Mouse (Mus musculus): ENCODE data around the gene Dnajb12. TPM values are rescaled to one million over a fixed set of nuclear protein-coding genes. Genes with fewer than 3 reads are reported as not detected.
"Not testable (repeated sequence)": the region's sequence is repeated elsewhere in the genome, so short reads cannot be mapped to it uniquely, and the experiment has no call there.

Dnajb12 gene
- polyA plus RNA-seq, 1 experiment from 2014 or later, result 29.8 TPM

DNA sequence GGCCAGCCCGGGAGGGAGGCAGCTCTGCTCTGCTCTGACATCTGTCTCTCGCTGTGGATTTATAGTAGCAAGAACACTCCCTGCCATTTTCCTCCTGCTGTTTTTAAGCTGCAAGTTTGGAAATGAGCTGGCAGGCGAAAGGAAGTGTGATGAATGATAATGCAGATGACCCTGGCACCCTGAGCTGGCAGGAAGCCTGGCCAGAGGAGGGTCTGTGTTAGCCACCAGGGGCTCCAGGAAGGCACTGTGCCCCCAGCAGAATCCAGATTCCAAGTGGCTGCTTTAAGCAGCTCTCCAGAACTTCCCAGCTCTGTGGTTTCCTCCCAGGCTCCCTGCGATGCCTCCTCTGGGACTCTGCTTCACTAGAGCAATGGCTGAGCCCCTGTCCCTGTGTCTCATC is 15.7 kb upstream of the Dnajb12 start:
- Histone ChIP-seq H3K4me2 (replicated peaks; ENCODE audit: low read depth, low read length) (no peak overlapping the region), H3K9me3 (ENCODE audit: control insufficient read depth, low read depth, low read length) (no peaks in the 10 kb centered on the region), H3K36me3 (ENCODE audit: control insufficient read depth, insufficient read depth, low read length) (no peaks in the 10 kb centered on the region), H3K27me3 (ENCODE audit: control insufficient read depth, insufficient read depth, low read length) (no peaks in the 10 kb centered on the region), H3K4me3 (ENCODE audit: low read depth, low read length) (no peak overlapping the region), H3K4me1 (ENCODE audit: control insufficient read depth, insufficient read depth, low read length) (peaks cover 12% of the 10 kb centered on the region; the same call in 1 of the 2 replicates), H3K27ac (ENCODE audit: low read length) (no peak overlapping the region), H3K9ac (replicated peaks; ENCODE audit: low read depth, low read length) (no peak overlapping the region)
- WGBS, result 39% methylated on average over 4 of the region's 4 CpGs
- no peak; the same call in 1 of the 2 replicates for ATAC-seq (ENCODE audit: insufficient number of reproducible peaks, insufficient read depth, low FRiP score, low read depth)

DNA sequence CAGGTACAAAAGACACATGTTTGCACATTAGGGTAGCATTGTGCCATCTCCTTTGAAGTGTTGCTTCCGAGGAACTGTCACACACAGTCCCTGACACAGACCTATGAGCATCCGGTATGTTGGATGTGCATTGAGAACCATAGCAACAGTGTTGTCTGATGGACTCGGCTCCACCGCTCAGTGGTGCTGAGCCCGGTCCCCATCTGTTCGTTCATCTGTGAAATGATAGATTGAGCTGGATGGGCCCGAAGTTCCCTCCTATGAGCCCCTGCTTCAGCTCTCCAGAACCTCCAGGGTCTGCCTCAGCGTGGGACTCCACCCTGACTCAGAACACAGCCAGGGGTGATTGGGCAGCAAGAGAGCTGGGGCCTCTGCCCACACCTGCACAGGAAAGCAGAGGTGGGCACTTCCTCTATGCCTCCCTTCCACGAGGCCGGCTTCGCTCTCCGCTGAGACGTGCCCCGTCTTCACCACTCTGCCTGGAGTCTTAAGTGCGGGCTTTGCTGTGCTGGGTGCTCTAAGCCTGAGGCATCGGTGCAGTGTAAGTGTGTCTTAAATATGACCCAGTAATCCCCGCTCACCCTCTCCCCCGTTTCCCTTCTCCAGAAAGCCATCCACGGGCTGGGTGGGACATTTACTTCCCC is 15.0 kb upstream of the Dnajb12 start:
- H3K4me1 ChIP-seq (ENCODE audit: control insufficient read depth, insufficient read depth, low read length), result peaks cover 12% of the 10 kb centered on the region; the same call in 1 of the 2 replicates
- H3K9me3 ChIP-seq (ENCODE audit: control insufficient read depth, low read depth, low read length), result no peaks in the 10 kb centered on the region
- WGBS, result 77% methylated on average over 19 of the region's 19 CpGs
- no peak overlapping the region for H3K4me3 ChIP-seq (ENCODE audit: low read depth, low read length)
- no peaks in the 10 kb centered on the region for H3K27me3 ChIP-seq (ENCODE audit: control insufficient read depth, insufficient read depth, low read length)
- H3K36me3 ChIP-seq (ENCODE audit: control insufficient read depth, insufficient read depth, low read length), result no peaks in the 10 kb centered on the region
- no peak overlapping the region for H3K9ac ChIP-seq (replicated peaks; ENCODE audit: low read depth, low read length)
- H3K4me2 ChIP-seq (replicated peaks; ENCODE audit: low read depth, low read length), result no peak overlapping the region
- no peak for ATAC-seq (ENCODE audit: insufficient number of reproducible peaks, insufficient read depth, low FRiP score, low read depth)
- H3K27ac ChIP-seq (ENCODE audit: low read length), result no peak overlapping the region

DNA sequence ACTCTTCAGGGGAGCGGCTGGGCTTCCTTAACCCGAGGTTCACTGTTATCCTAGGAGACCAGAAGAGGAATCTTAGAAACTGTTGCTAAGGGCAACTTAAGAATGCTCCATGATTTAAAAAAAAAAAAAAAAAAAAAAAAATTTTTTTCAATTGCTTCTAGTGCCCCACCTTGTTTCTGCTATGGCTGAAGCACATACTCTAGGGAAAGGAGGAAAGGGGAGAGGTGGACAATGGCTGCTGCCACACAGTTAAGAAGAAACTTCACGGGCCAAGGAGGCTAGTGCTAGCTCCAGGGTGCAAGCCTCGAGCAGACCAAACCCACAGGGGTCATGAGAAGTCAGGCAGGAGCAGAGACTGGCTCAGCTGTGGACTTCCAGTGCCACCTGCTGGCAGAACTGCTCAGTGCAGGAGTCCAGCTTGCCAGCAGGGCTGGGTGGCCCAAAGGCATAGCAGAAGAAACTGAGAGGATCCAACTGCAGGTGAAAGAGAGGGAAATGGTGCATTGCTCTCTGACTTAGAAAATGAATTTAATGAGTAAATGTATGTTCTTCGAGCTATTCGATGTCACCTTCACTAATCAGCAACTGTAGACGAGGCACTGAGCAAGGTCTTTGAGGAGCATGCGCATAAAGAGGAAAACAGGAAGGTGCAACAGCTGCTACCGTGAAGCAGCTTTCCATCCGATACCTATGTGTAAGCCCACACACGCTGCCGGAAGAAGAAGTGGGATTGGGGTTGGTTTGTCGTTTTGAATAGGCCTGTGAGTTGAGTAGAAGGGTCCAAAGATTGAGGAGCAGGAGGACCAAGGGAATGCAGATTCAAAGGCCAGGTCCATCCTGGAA is 14.3 kb upstream of the Dnajb12 start:
- Histone ChIP-seq H3K9me3 (ENCODE audit: control insufficient read depth, low read depth, low read length) (no peaks in the 10 kb centered on the region), H3K27ac (ENCODE audit: low read length) (no peak overlapping the region), H3K4me1 (ENCODE audit: control insufficient read depth, insufficient read depth, low read length) (peaks cover 8% of the 10 kb centered on the region; the same call in 1 of the 2 replicates), H3K36me3 (ENCODE audit: control insufficient read depth, insufficient read depth, low read length) (no peaks in the 10 kb centered on the region), H3K4me2 (replicated peaks; ENCODE audit: low read depth, low read length) (no peak overlapping the region), H3K9ac (replicated peaks; ENCODE audit: low read depth, low read length) (no peak overlapping the region), H3K4me3 (ENCODE audit: low read depth, low read length) (no peak overlapping the region), H3K27me3 (ENCODE audit: control insufficient read depth, insufficient read depth, low read length) (no peaks in the 10 kb centered on the region)
- ATAC-seq (ENCODE audit: insufficient number of reproducible peaks, insufficient read depth, low FRiP score, low read depth), result peak; percentile 54; the same call in 1 of the 2 replicates
- WGBS, result 34% methylated on average over 13 of the region's 13 CpGs

DNA sequence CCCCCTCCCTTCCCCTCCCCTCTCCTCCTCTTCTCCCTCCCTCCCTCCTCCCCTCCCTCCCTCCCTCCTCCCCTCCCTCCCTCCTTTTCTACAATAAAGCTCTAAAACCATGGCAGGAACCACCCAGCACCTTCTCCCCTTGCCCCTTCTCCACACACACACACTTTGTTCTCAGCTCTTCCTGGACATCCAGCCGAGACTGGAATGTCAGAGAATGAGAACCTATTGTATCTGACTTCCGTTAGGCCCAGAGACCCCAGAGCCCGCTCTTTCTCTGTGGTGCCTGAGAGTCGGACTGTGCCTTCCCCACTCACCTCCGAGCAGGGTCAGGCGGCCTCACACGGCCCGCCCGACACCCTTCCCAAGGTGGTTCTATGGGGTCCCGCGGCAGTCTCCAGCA is 11.1 kb upstream of the Dnajb12 start:
- WGBS, result 69% methylated on average over 11 of the region's 11 CpGs
- H3K4me2 ChIP-seq (replicated peaks; ENCODE audit: low read depth, low read length), result no peak overlapping the region
- no peaks in the 10 kb centered on the region for H3K27me3 ChIP-seq (ENCODE audit: control insufficient read depth, insufficient read depth, low read length)
- H3K9me3 ChIP-seq (ENCODE audit: control insufficient read depth, low read depth, low read length), result no peaks in the 10 kb centered on the region
- no peak overlapping the region for H3K4me3 ChIP-seq (ENCODE audit: low read depth, low read length)
- peaks cover 5% of the 10 kb centered on the region; the same call in 1 of the 2 replicates for H3K4me1 ChIP-seq (ENCODE audit: control insufficient read depth, insufficient read depth, low read length)
- no peak overlapping the region for H3K27ac ChIP-seq (ENCODE audit: low read length)
- H3K9ac ChIP-seq (replicated peaks; ENCODE audit: low read depth, low read length), result no peak overlapping the region
- no peaks in the 10 kb centered on the region for H3K36me3 ChIP-seq (ENCODE audit: control insufficient read depth, insufficient read depth, low read length)
- no peak for ATAC-seq (ENCODE audit: insufficient number of reproducible peaks, insufficient read depth, low FRiP score, low read depth)

DNA sequence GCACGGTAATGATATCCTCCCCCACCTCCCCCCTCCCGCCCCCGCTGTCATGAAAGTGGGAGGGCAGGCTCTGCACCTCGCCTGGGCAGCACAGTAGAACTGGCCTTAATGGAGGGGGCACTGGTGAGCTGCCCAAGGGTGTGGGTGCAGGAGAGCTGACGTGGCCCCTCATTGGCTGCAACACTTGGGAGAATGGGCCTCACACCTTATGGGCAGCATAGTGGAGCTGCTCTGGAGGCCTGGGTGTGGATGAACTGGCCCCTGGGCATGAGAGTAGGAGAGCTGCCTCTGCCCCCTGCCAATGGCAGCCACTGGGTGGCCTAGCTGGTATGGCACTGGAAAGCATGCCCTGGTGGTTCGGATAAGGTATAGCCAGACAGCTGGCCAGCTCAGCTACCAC is 9.3 kb upstream of the Dnajb12 start:
- Histone ChIP-seq H3K36me3 (ENCODE audit: control insufficient read depth, insufficient read depth, low read length) (no peaks in the 10 kb centered on the region), H3K4me3 (ENCODE audit: low read depth, low read length) (no peak overlapping the region), H3K27me3 (ENCODE audit: control insufficient read depth, insufficient read depth, low read length) (no peaks in the 10 kb centered on the region), H3K4me1 (ENCODE audit: control insufficient read depth, insufficient read depth, low read length) (no peaks in the 10 kb centered on the region), H3K4me2 (replicated peaks; ENCODE audit: low read depth, low read length) (no peak overlapping the region), H3K9me3 (ENCODE audit: control insufficient read depth, low read depth, low read length) (no peaks in the 10 kb centered on the region), H3K9ac (replicated peaks; ENCODE audit: low read depth, low read length) (no peak overlapping the region), H3K27ac (ENCODE audit: low read length) (no peak overlapping the region)
- no peak for ATAC-seq (ENCODE audit: insufficient number of reproducible peaks, insufficient read depth, low FRiP score, low read depth)
- 82% methylated on average over 6 of the region's 6 CpGs for WGBS

DNA sequence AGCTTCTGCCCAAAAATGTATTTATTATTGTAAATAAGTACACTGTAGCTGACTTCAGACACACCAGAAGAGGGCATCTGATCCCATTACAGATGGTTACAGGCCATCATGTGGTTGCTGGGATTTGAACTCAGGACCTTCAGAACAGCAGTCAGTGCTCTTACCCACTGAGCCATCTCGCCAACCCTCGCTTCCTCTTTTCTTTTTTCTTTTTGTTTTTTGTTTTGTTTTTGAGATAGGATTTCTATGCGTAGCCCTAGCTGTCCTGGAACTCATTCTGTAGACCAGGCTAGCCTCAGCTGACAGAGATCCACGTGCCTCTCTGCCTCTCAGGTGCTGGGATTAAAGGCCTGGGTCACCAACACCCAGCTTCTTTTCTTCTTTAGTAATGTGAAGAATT is 6.7 kb upstream of the Dnajb12 start:
- H3K9me3 ChIP-seq (ENCODE audit: control insufficient read depth, low read depth, low read length); ATAC-seq (ENCODE audit: insufficient number of reproducible peaks, insufficient read depth, low FRiP score, low read depth); H3K4me2 ChIP-seq (replicated peaks; ENCODE audit: low read depth, low read length); H3K27me3 ChIP-seq (ENCODE audit: control insufficient read depth, insufficient read depth, low read length); H3K9ac ChIP-seq (replicated peaks; ENCODE audit: low read depth, low read length); H3K36me3 ChIP-seq (ENCODE audit: control insufficient read depth, insufficient read depth, low read length); H3K27ac ChIP-seq (ENCODE audit: low read length); H3K4me1 ChIP-seq (ENCODE audit: control insufficient read depth, insufficient read depth, low read length); H3K4me3 ChIP-seq (ENCODE audit: low read depth, low read length): not testable (repeated sequence)
- 83% methylated on average over 4 of the region's 4 CpGs for WGBS

DNA sequence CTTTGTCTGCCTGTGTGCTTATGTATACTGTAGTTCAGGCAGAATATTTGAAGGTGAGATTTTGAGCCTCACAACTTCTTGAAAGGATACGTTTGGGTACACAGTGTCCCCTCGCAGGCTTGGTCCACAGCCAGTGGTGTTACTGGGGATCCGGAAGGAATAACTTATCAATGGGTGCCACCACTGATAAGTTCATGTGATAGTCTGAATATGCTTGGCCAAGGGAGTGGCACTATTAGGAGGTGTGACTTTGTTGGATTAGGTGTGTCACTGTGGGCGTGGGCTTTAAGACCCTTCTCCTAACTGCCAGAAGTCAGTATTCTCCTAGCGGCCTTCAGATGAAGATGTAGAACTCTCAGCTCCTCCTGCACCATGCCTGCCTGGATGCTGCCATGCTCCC is 6.2 kb upstream of the Dnajb12 start:
- peak; percentile 11; the same call in 1 of the 2 replicates for ATAC-seq (ENCODE audit: insufficient number of reproducible peaks, insufficient read depth, low FRiP score, low read depth)
- H3K4me1 ChIP-seq (ENCODE audit: control insufficient read depth, insufficient read depth, low read length), result 0 out of 2 replicates have a peak, but pooled peaks cover 1% of the 10 kb centered on the region
- no peak overlapping the region for H3K9ac ChIP-seq (replicated peaks; ENCODE audit: low read depth, low read length)
- H3K9me3 ChIP-seq (ENCODE audit: control insufficient read depth, low read depth, low read length), result no peaks in the 10 kb centered on the region
- no peak overlapping the region for H3K4me3 ChIP-seq (ENCODE audit: low read depth, low read length)
- WGBS, result 80% methylated on average over 5 of the region's 5 CpGs
- no peak overlapping the region for H3K4me2 ChIP-seq (replicated peaks; ENCODE audit: low read depth, low read length)
- no peak overlapping the region for H3K27ac ChIP-seq (ENCODE audit: low read length)
- H3K27me3 ChIP-seq (ENCODE audit: control insufficient read depth, insufficient read depth, low read length), result no peaks in the 10 kb centered on the region
- no peaks in the 10 kb centered on the region for H3K36me3 ChIP-seq (ENCODE audit: control insufficient read depth, insufficient read depth, low read length)

DNA sequence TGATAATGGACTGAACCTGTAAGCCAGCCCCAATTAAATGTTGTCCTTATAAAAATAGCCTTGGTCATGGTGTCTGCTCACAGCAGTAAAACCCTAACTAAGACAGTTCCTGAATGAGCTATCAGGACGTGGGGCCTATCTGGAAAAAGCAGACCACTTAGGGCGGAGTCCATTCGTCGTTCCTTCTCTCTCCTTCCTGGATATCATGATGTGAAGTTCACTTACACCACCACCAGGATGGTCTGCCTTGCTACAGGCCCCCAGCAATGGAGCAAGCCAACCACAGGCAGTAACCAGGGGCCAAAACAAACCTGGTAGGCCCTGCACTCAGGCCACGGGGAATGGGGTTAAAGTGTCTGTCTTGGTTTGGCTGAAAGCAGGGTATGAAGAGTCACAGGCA is 5.7 kb upstream of the Dnajb12 start:
- WGBS, result 77% methylated on average over 5 of the region's 5 CpGs
- no peaks in the 10 kb centered on the region for H3K9me3 ChIP-seq (ENCODE audit: control insufficient read depth, low read depth, low read length)
- H3K27ac ChIP-seq (ENCODE audit: low read length), result no peak overlapping the region
- H3K27me3 ChIP-seq (ENCODE audit: control insufficient read depth, insufficient read depth, low read length), result no peaks in the 10 kb centered on the region
- no peaks in the 10 kb centered on the region for H3K36me3 ChIP-seq (ENCODE audit: control insufficient read depth, insufficient read depth, low read length)
- no peak overlapping the region for H3K9ac ChIP-seq (replicated peaks; ENCODE audit: low read depth, low read length)
- no peak overlapping the region for H3K4me3 ChIP-seq (ENCODE audit: low read depth, low read length)
- H3K4me1 ChIP-seq (ENCODE audit: control insufficient read depth, insufficient read depth, low read length), result 0 out of 2 replicates have a peak, but pooled peaks cover 2% of the 10 kb centered on the region
- no peak overlapping the region for H3K4me2 ChIP-seq (replicated peaks; ENCODE audit: low read depth, low read length)
- ATAC-seq (ENCODE audit: insufficient number of reproducible peaks, insufficient read depth, low FRiP score, low read depth), result no peak

Data from stomach, embryonic 14.5 days (tissue).